ENCODE assay signal across 8 mouse cellular contexts in genomic region chr3:17616439-17617070, GRCm38 (mm10).
DNase-seq lines count a peak whose midpoint lies in the region; ATAC-seq lines count a peak whose summit lies in the region.

No protein-coding gene starts in this region.

- no peak overlapping the region for H3K9ac ChIP-seq in midbrain, embryonic 15.5 days

- H3K4me1 ChIP-seq in midbrain, embryonic 15.5 days: peaks cover 11% of the 10 kb centered on the region

- H3K9me3 ChIP-seq in midbrain, embryonic 15.5 days: no peaks in the 10 kb centered on the region

- ATAC-seq in midbrain, embryonic 15.5 days (replicated peaks): peak; percentile 80

- H3K27me3 ChIP-seq in midbrain, embryonic 15.5 days (replicated peaks): no peaks in the 10 kb centered on the region

- intact Hi-C loops in heart, postnatal 10 days (cut with DNase I): loop anchor here (10.0 kb wide), 1 partner anchor 178 kb away; no protein-coding TSS in a partner anchor

- peak overlapping the region; percentile 55 for H3K27ac ChIP-seq in midbrain, embryonic 15.5 days

- H3K4me2 ChIP-seq in midbrain, embryonic 15.5 days: no peak overlapping the region

- no peaks in the 10 kb centered on the region for H3K36me3 ChIP-seq in midbrain, embryonic 15.5 days (replicated peaks)

- DNase-seq in adrenal gland, postnatal 14 days: peak; percentile 14
- no peak for DNase-seq in adrenal gland, postnatal 4 days (ENCODE audit: low spot score in 2 of 2)
- DNase-seq in cerebellum, adult 8-10 months: peak; percentile 61
- peak; percentile 88 to 90 for DNase-seq in heart, postnatal 10 days
- DNase-seq in layer of hippocampus, postnatal 14 days (ENCODE audit: low spot score in 2 of 2): peak; percentile 66 to 78
- DNase-seq in testis, postnatal 14 days (ENCODE audit: low spot score): peak; percentile 65
- no peak for DNase-seq in adrenal gland, adult 2 months

- 51% methylated on average over 2 of the region's 2 CpGs for WGBS in midbrain, embryonic 15.5 days

- no peak overlapping the region for H3K4me3 ChIP-seq in midbrain, embryonic 15.5 days

Comparison
In these comparisons a context has a peak if more than half of its experiments do, and no peak if none do; other contexts are left out.
1. DNase-seq: peak in adrenal gland, postnatal 14 days (single experiment), cerebellum, adult 8-10 months (single experiment), heart, postnatal 10 days (2 of 2), layer of hippocampus, postnatal 14 days (2 of 2) and testis, postnatal 14 days (single experiment); none in adrenal gland, postnatal 4 days (0 of 2) and adrenal gland, adult 2 months (single experiment).